Mouse (Mus musculus): ENCODE measurements around the gene Adam1a.
A peak's percentile ranks its signal among the peaks of the same experiment; 100 is the strongest.

Adam1a gene

DNA sequence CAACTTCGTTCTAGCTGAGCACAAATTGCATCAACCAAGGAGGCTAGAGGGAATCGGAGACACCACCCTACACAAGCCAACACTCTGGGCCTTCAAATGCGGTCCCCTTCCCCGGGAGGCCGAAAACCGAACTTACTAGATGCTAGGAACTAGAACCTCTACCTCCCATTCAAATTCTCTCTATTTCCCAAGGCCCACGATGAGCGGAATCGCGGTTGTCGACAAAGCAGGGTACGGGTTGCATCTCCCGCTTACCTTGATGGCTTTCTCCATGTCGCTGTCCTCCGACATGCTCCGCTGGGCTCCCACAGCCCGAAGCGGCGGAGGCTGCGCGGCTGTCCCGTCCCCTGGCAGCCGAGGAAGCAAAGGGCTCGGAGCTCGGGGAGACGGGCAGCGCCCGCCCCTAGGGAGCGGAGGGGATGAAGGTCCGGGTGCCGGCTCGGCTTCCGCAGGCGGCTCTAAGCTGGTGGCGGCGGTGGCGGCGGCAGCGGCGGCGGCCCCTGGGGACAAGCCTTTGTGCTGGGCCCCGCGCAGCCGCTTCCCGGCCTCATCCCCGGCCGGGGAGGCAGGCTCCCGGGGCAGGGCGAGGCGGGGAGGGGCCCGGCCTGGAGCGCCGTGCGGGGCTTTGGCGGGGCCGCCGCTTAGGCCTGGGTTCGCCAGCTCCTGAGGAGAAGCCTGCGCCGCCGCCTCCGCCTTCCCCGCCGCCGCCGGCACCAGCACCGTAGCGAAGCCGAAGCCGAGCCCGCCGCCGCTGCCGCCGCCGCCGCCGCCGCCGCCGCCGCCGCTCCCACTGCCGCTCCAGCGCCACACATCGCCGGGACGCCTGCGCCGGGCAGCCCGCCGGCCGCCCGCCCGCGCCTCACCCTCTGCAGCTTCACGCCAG is at the start of gene Adam1a, which contains the start of gene Gm42878:
Adam1a (minus strand) TSS at position 573 of the 883 bp plus-strand sequence.
Gm42878 (minus strand) TSS at position 573 of the 883 bp plus-strand sequence.
- peak in 1 of 2 experiments; percentile 59 for DNase-seq (ENCODE audit: low spot score in 2 of 2)

GRCm38 (mm10) chr5:121594714-121595313 is 49.5 kb upstream of the Adam1a start:
- DNase-seq (ENCODE audit: low spot score in 2 of 2): no peak

DNA sequence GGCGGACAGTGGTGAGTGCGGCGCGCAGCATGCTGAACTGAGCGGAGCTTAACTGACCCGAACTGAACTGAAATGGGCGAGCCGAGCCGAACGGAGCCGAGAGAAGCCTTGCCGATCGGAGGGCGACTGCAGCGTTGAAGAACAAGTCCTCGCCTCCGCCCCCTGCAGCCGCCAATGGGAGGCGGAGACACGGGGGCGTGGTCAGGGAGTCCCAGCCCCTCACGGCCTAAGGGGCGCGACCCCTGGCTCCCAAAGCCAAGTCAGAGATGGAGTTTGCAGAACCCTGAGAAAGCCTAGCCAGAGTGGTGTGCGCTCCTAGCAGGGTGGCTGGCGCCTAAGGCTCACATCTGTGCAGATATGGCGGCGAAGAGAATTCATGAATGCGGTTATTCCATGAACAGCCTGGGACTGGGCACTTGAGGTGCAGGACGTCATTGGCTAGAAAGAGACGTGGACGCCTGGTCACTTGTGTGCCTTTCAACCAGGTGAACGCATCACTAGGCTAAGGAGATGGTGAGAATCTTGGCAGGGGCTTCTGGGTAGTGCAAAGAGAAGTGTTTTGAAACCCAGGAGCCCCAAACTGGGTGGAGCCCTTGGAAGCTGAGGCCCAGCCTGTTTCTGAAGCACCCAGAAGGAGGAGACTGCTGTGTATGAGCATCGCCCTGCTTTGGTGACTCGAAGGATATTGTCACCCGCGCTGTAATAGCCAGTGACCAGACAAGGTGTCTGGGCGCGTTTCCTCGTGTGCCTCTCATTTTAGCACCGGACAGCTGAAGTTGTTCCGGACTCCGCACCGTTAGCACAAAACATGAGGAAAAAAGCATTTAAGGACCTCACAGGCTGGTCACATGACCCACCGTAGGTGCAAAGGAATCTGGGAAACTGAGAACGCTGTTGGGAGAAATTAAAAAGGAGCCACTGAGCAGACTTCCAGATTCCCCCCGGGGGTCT is 48.4 kb upstream of the Adam1a start, which contains the start of gene Aldh2:
Aldh2 (minus strand) TSS at position 374 of the 951 bp plus-strand sequence.
- DNase-seq (ENCODE audit: low spot score in 2 of 2): peak; percentile 85 to 87

DNA sequence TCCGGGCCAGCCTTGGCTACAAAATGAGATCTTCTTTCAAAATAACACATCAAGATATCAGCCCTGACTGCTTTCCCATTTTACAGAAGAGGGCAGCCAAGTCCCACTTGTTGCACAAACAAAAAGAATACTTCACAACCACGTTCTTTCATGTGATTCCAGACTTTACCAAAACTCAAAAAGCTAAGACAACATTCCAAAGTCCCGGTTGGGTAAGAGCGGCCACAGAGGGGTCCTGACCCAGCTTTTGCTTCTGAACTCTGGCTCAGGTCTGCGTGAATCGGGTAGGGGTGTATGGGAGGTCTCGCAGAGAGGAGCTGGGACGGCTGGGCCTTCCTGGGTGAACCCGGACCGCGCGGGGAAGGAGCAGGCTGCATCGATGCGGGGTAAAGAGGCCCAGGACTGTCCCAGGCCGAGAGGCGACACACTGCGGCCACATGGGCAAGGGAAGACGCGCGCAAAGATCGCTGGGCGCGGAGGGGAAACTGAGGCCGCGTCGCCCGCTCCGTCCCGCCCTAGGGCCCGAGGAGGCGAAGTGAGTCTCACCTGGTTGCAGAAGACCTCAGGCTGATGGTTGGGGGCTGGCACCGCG is 47.6 kb upstream of the Adam1a start:
- no peak for DNase-seq (ENCODE audit: low spot score in 2 of 2)

- DNase-seq (ENCODE audit: low spot score in 2 of 2): no peak
Measured at GRCm38 (mm10) chr5:121592064-121592815, 47.0 kb upstream of the Adam1a start.

DNA sequence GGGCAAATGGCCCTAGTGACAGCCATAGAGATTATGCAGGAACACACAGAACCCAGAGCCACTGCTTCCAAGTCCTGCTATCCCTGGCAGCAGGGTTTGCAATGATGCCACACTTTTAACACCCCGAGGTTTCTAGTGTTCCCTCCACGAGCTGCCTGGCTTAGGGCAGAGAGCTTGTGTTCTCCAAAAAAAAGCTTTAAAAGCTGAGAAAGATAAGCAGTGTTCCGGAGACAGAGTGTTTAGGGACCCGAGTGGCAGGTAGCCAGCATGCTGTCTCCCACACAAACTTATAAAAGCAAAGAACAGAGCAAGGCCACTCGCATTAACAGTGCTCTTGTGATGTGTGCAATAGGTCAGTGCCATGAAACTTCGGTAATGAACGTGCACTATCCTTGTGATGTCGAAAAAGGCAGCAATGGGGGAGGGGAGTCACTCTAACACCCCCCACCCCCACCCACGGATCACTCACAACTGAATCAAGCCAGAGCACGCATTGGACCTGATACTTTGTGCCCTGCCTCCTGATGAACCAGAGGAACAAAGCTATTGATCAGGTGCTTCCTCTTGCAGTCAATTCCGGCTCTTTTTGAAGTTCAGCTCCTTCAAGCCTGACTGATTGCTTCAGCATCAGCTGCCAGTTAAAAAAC is 46.3 kb upstream of the Adam1a start:
- peak in 1 of 2 experiments; percentile 57 for DNase-seq (ENCODE audit: low spot score in 2 of 2)

GRCm38 (mm10) chr5:121589928-121590327 is 44.6 kb upstream of the Adam1a start:
- DNase-seq (ENCODE audit: low spot score in 2 of 2): no peak

DNA sequence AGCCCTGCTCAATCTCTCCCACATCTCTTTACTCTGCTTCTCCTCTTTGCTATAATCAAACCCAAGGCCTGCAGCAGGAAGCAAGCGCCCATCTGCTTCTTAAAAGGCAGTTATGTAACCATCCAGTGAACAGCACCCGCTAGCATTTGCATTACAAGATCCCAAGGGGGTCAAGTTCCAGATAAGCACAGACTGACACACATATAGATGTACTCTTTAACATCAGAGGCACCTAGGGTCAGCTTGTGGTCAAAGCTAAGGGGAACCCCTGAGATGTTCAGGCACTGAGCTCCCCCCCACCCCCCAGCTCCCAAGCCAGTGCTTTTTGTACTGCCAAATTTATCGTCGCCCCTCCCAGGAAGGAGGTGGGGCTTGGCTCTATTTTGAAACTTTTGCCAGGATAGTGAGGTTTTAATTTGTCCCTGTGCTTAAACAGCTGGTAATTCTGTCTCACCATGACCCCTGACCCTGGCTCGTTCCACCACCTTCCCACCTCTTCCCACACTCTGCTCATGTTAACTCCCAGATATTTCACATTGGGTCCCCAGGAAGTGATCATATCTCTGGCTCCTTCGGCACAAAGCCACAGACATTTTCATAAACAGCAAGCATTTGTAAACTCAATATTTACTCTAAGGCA is 41.2 kb upstream of the Adam1a start:
- DNase-seq (ENCODE audit: low spot score in 2 of 2): peak in 1 of 2 experiments; percentile 54

- no peak for DNase-seq (ENCODE audit: low spot score in 2 of 2)
Measured at GRCm38 (mm10) chr5:121585699-121586098, 40.4 kb upstream of the Adam1a start.

GRCm38 (mm10) chr5:121585005-121585404 is 39.7 kb upstream of the Adam1a start:
- DNase-seq (ENCODE audit: low spot score in 2 of 2): no peak

DNA sequence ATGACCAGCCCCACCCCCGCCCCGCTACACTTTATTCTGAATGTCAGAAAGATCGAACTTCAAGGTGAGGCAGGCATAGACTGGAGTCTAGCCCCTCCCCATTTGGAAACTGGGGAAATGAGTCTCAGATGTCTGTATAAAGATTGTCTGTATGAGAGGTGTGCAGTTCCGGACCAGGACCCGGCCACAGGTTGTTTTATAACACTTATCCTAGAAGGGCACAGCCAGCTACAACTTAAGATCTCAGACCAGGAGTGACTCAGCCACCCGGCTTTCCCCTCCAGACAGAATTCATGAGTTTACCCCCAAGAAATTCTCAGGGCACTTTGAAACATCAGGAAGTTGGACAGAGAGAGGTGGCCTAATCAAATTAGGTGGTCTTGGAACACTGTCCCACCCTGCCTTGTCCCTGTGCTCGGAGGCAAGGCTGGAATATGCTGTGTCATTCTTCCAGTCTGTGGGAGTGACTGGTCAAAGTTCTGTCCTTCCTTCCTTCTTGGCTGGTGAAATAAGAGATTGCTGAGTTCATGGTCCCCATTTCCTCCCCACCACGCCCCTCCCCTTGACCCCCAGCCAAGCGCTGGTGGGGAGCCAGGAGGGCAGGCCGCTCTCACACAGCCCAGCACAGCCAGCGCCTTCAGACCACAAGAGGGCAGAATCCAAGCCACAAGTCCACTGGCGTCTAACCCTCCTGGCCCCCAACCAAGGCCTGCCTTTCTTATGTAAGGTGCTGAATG is 38.7 kb upstream of the Adam1a start:
- DNase-seq (ENCODE audit: low spot score in 2 of 2): peak; percentile 89 to 92

DNA sequence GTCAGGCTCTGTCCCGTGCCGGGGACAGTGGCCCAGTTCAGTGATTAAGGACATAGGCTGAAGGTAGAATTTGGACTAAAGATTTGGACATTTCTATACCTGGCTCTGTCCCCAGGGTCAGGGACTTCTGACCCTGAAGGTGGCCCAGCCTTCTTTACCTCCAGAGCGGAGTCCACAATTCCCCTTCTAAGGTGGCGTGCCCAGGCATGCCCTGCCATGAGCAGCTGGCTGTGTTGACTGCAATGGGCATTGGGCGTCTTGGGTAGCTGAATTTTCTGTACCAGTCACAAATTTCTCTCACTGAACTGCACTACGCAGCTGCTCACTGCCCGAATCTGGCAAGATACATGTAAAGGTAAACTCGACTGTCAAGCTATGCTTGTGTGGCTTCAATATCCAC is 36.7 kb upstream of the Adam1a start:
- no peak for DNase-seq (ENCODE audit: low spot score in 2 of 2)

GRCm38 (mm10) chr5:121576927-121577488 is 31.7 kb upstream of the Adam1a start:
- DNase-seq (ENCODE audit: low spot score in 2 of 2): no peak

DNA sequence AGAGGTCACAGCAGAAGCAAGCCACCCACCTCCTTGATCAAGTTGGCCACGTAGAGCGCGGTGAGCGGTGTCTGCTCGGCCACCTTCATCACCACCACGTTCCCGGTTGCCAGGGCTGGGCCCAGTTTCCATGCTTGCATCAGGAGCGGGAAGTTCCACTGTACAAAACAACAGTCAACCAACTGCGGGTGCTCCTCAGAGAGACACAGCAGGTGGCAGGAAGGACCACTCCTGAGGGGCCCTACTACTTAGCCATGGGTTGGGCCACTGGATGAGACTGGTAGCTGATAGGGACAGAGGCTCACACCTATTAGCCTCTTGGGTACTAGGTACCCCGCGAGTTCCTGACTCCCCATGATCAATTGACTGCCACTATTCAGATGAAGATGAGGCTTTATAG is 30.6 kb upstream of the Adam1a start:
- DNase-seq (ENCODE audit: low spot score in 2 of 2): no peak

DNA sequence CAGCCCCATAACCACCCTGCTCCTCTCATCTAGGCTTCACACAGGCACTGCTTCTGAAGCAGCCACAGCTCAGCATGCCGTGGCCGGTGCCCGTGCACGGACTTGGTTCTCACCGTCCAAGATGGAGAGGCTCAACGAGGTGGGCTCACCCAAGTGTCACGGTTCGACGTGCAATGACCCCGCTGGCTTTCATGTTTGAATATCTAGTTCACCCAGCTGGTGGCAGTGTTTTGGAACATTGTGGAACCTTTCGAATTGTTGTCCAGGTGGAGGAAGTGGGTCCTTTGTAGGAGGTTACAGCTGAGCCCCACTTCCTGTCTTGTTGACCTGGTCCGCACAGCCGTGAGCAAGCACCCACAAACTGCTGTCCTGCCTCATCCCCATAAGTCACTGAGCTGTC is 28.9 kb upstream of the Adam1a start:
- no peak for DNase-seq (ENCODE audit: low spot score in 2 of 2)

DNA sequence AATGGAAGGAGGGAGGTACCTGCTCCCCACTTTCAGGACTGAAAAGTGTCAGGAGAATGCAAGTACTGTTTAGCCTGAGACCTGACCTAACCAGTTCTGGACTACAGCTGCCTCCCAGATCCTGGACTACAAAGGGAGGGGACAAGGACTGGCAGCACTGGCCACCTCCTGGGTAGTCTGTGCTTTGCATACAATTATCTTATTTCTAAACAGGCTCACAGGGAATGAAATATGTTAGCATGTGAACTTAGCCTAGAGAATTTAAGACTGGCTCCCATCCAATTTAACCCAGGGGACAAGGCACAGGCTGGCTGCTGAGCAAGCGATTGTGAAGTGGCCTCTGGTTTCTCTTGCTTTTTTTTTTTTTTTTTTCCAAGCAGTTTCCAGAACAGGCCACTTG is 25.5 kb upstream of the Adam1a start:
- no peak for DNase-seq (ENCODE audit: low spot score in 2 of 2)

DNA sequence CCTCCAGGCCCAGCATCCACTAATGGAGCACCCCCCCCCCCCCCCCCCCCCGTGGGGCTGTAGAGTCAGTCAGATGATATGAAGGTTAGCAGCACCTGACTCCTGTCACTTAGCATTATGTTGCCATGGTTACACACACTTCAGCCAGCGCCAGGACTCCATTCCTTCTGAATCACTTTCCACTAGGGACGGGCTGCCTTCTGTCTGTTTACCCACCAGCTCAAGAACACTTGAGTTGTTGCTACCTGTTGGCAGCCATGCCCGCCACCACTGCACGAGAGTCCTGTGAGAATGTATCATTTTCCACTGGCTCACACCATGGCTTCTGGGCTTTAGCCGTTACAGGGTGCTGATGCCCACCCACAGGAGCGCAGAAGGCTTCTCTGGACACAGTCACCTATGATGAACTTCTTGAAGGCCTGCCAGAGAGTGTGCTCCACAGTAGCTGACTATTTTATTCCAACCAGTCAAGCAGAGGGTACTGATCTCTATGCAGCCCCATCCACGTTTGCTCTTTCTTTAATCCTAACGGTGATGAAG is 24.7 kb upstream of the Adam1a start:
- no peak for DNase-seq (ENCODE audit: low spot score in 2 of 2)

GRCm38 (mm10) chr5:121566035-121566681 is 20.9 kb upstream of the Adam1a start:
- no peak for DNase-seq (ENCODE audit: low spot score in 2 of 2)
